Mouse (Mus musculus) myocyte (in vitro differentiated cells): ENCODE measurements around the gene Timp2. TPM values are rescaled to one million over a fixed set of nuclear protein-coding genes. Genes with fewer than 3 reads are reported as not detected.

Source experiments
- H3K27me3 ChIP-seq: one replicate; pipeline ENCODE4 v1.6.1; 2011; ENCODE audit not compliant: control insufficient read depth, insufficient read depth, insufficient read length
- H3K36me3 ChIP-seq: one replicate; pipeline ENCODE4 v1.6.1; 2011; ENCODE audit not compliant: control insufficient read depth, insufficient read depth
- H3K4me2 ChIP-seq: one replicate; pipeline ENCODE4 v1.6.1; 2011; ENCODE audit warnings: low read depth, control low read depth
- H3K4me3 ChIP-seq: one replicate; pipeline ENCODE4 v1.5.1; 2011; ENCODE audit warnings: mild to moderate bottlenecking, control low read depth, moderate library complexity
- H3K79me2 ChIP-seq: one replicate; pipeline ENCODE4 v1.6.1; 2011; ENCODE audit not compliant: control insufficient read depth, insufficient read depth
- H3ac ChIP-seq: one replicate; pipeline ENCODE4 v1.6.1; 2011; ENCODE audit not compliant: control insufficient read depth, insufficient read length
- CEBPB ChIP-seq: IDR thresholded peaks from 2 replicates; pipeline ENCODE4 v1.6.1; 2011; ENCODE audit warnings: mild to moderate bottlenecking, moderate library complexity; ENCODE audit not compliant: poor library complexity, insufficient read depth, severe bottlenecking
- E2F4 ChIP-seq: IDR thresholded peaks from one replicate; pipeline ENCODE4 v1.6.1; 2011; ENCODE audit warnings: mild to moderate bottlenecking, control low read depth, moderate library complexity; ENCODE audit not compliant: insufficient read depth
- MAX ChIP-seq: IDR thresholded peaks from one replicate; pipeline ENCODE4 v1.6.1; 2011; ENCODE audit warnings: low read depth, mild to moderate bottlenecking, control low read depth
- MYOD1 ChIP-seq, 3 experiments: IDR thresholded peaks; one replicate each; pipeline ENCODE4 v1.6.1; 2011; ENCODE audit warnings: control low read depth in 2 of 3, low read depth in 2 of 3, mild to moderate bottlenecking in 2 of 3, moderate library complexity in 1 of 3; ENCODE audit not compliant: insufficient read length in 2 of 3, control insufficient read depth in 1 of 3
- MYOG ChIP-seq, 3 experiments: IDR thresholded peaks; one replicate each; pipeline ENCODE4 v1.6.1; 2011; ENCODE audit warnings: control low read depth in 2 of 3, low read depth in 2 of 3, mild to moderate bottlenecking in 2 of 3; ENCODE audit not compliant: insufficient read length in 2 of 3, control insufficient read depth in 1 of 3, insufficient read depth in 1 of 3
- POLR2A ChIP-seq: IDR thresholded peaks from one replicate; pipeline ENCODE4 v1.6.1; 2011; ENCODE audit warnings: low read depth, mild to moderate bottlenecking, control low read depth, moderate library complexity; ENCODE audit not compliant: insufficient read length
- POLR2AphosphoS2 ChIP-seq: IDR thresholded peaks from one replicate; pipeline ENCODE4 v1.6.1; 2011; ENCODE audit warnings: low read depth, control low read depth; ENCODE audit not compliant: insufficient read length
- REST ChIP-seq: IDR thresholded peaks from one replicate; pipeline ENCODE4 v1.6.1; 2011; ENCODE audit warnings: mild to moderate bottlenecking, control low read depth, moderate library complexity; ENCODE audit not compliant: insufficient read depth, insufficient read length
- SRF ChIP-seq: IDR thresholded peaks from one replicate; pipeline ENCODE4 v1.6.1; 2011; ENCODE audit warnings: low read depth; ENCODE audit not compliant: control insufficient read depth, insufficient read length
- TCF12 ChIP-seq: IDR thresholded peaks from one replicate; pipeline ENCODE4 v1.6.1; 2011; ENCODE audit warnings: mild to moderate bottlenecking, control low read depth; ENCODE audit not compliant: poor library complexity, insufficient read depth, severe bottlenecking
- TCF3 ChIP-seq: IDR thresholded peaks from one replicate; pipeline ENCODE4 v1.6.1; 2011; ENCODE audit warnings: low read depth, control low read depth; ENCODE audit not compliant: insufficient read length
- USF1 ChIP-seq: IDR thresholded peaks from one replicate; pipeline ENCODE4 v1.6.1; 2011; ENCODE audit warnings: low read depth, mild to moderate bottlenecking, control low read depth, moderate library complexity
- polyA plus RNA-seq: library from polyadenylated mRNA; unstranded; fragments of >200 nt; fragmentation: generic; extraction: Trizol; gene quantifications from one replicate; pipeline ENCODE4 v1.2.1, GENCODE M21; 2012; ENCODE audit warnings: missing spikeins

Timp2 gene
- polyA plus RNA-seq = 321 TPM

- Histone ChIP-seq H3K27me3 (no peaks in the 10 kb centered on the region), H3ac (peak within 1 kb of the TSS; percentile 78), H3K79me2 (peaks cover 47% of the 10 kb centered on the region), H3K4me2 (peak within 1 kb of the TSS; percentile 92), H3K4me3 (peak within 1 kb of the TSS; percentile 70), H3K36me3 (peaks cover 4% of the 10 kb centered on the region)
- TF ChIP-seq POLR2AphosphoS2 (no peak), CEBPB (no peak), USF1 (no peak), TCF3 (no peak), MAX (no peak), REST (no peak), E2F4 (no peak), MYOD1 (IDR thresholded peaks at IDR 0.05; ENCODE audit: control insufficient read depth in 1 of 3, insufficient read length in 2 of 3, low read depth in 2 of 3) (no peak), TCF12 (no peak), POLR2A (no peak), SRF (no peak), MYOG (IDR thresholded peaks at IDR 0.05; ENCODE audit: control insufficient read depth in 1 of 3, insufficient read depth in 1 of 3, insufficient read length in 2 of 3, low read depth in 2 of 3) (no peak)
Measured at GRCm38 (mm10) chr11:118355640-118356039, at the start of gene Timp2. Gene Timp2 (minus strand): TSS chr11:118355740.

GRCm38 (mm10) chr11:118405311-118405710 lies 49.8 kb upstream of the Timp2 start:
- H3K27me3 ChIP-seq = no peaks in the 10 kb centered on the region
- TF ChIP-seq POLR2A (no peak), MAX (no peak), USF1 (no peak), MYOG (IDR thresholded peaks at IDR 0.05; ENCODE audit: control insufficient read depth in 1 of 3, insufficient read depth in 1 of 3, insufficient read length in 2 of 3, low read depth in 2 of 3) (no peak), SRF (no peak), TCF3 (no peak)
- no peak overlapping the region for H3K4me3 ChIP-seq
- H3ac ChIP-seq = no peak overlapping the region
- H3K36me3 ChIP-seq = no peaks in the 10 kb centered on the region
- H3K79me2 ChIP-seq = no peaks in the 10 kb centered on the region
- H3K4me2 ChIP-seq = no peak overlapping the region

- Histone ChIP-seq H3K4me3 (no peak overlapping the region), H3ac (no peak overlapping the region), H3K36me3 (no peaks in the 10 kb centered on the region), H3K79me2 (no peaks in the 10 kb centered on the region), H3K27me3 (no peaks in the 10 kb centered on the region), H3K4me2 (no peak overlapping the region)
- TF ChIP-seq MYOG (IDR thresholded peaks at IDR 0.05; ENCODE audit: control insufficient read depth in 1 of 3, insufficient read depth in 1 of 3, insufficient read length in 2 of 3, low read depth in 2 of 3) (no peak), MAX (no peak)
Measured at GRCm38 (mm10) chr11:118403951-118404899, 48.7 kb upstream of the Timp2 start.

- Histone ChIP-seq H3K27me3 (no peaks in the 10 kb centered on the region), H3K79me2 (no peaks in the 10 kb centered on the region), H3ac (no peak overlapping the region), H3K4me3 (no peak overlapping the region), H3K4me2 (no peak overlapping the region), H3K36me3 (no peaks in the 10 kb centered on the region)
- TF ChIP-seq E2F4 = no peak
- no peak for TF ChIP-seq REST
- TF ChIP-seq CEBPB = no peak
- no peak for TF ChIP-seq MYOD1 (IDR thresholded peaks at IDR 0.05; ENCODE audit: control insufficient read depth in 1 of 3, insufficient read length in 2 of 3, low read depth in 2 of 3)
- TF ChIP-seq USF1 = no peak
- TF ChIP-seq POLR2AphosphoS2 = no peak
- no peak for TF ChIP-seq TCF12
- TF ChIP-seq SRF = no peak
- no peak for TF ChIP-seq MYOG (IDR thresholded peaks at IDR 0.05; ENCODE audit: control insufficient read depth in 1 of 3, insufficient read depth in 1 of 3, insufficient read length in 2 of 3, low read depth in 2 of 3)
- no peak for TF ChIP-seq POLR2A
Measured at GRCm38 (mm10) chr11:118403183-118403582, 47.6 kb upstream of the Timp2 start.

GRCm38 (mm10) chr11:118401760-118402280 lies 46.3 kb upstream of the Timp2 start, which contains the start of gene Lgals3bp:
Gene Lgals3bp (minus strand): TSS chr11:118402092.
- no peak for TF ChIP-seq TCF12
- no peak for TF ChIP-seq E2F4
- TF ChIP-seq USF1 = no peak
- no peak for TF ChIP-seq MYOG (IDR thresholded peaks at IDR 0.05; ENCODE audit: control insufficient read depth in 1 of 3, insufficient read depth in 1 of 3, insufficient read length in 2 of 3, low read depth in 2 of 3)
- TF ChIP-seq SRF = no peak
- no peak for TF ChIP-seq CEBPB
- no peak for TF ChIP-seq POLR2AphosphoS2
- no peak for TF ChIP-seq POLR2A
- Histone ChIP-seq H3ac (no peak within 1 kb of the TSS), H3K4me2 (peak within 1 kb of the TSS; percentile 79), H3K27me3 (no peaks in the 10 kb centered on the region), H3K36me3 (no peaks in the 10 kb centered on the region), H3K4me3 (no peak within 1 kb of the TSS), H3K79me2 (no peaks in the 10 kb centered on the region)
